28 mouse cellular contexts compared by ENCODE assay signal in the genomic region with DNA sequence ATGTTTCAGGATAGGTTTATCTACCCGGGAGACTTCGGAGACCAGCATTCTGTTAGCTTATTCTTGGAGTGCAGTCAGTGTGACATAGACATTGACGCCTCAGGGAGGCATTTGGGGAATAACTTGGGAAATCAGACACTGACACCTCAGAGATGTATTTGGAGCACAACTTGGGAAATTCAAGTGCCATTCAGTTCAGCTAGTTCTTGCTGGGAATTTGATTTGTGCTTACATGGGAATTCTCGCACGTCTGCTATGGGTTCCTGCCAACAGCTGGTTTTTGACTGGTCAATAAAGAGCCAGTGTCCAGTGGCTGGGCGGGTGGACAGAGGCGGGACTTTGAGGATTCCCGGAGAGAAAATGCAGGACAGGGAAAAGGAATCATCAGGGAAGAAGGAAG. TPM values are rescaled to one million over a fixed set of nuclear protein-coding genes. Genes with fewer than 3 reads are reported as not detected.
A peak's percentile ranks its signal among the peaks of the same experiment; 100 is the strongest.
DNase-seq lines count a peak whose midpoint lies in the region; ATAC-seq and TF ChIP-seq lines count a peak whose summit lies in the region.
"Had no signal": no experiment of that assay in that cellular context is flagged by ENCODE, and none has a peak within 500 bp of the region (broad histone marks: within the 10 kb centered on the region; RNA-seq: fewer than 3 reads in every experiment).

No protein-coding gene starts in this region.

- H3K36me3 ChIP-seq in heart, embryonic 12.5 days = no peaks in the 10 kb centered on the region
- no peaks in the 10 kb centered on the region for H3K36me3 ChIP-seq in lung, embryonic 14.5 days (ENCODE audit: insufficient read depth)
- H3K36me3 ChIP-seq: embryonic facial prominence, embryonic 12.5 days; embryonic facial prominence, embryonic 15.5 days; heart, embryonic 10.5 days; hindbrain, embryonic 12.5 days; hindbrain, embryonic 15.5 days had no signal

- H3K4me1 ChIP-seq in heart, embryonic 12.5 days (replicated peaks) = no peaks in the 10 kb centered on the region
- no peaks in the 10 kb centered on the region for H3K4me1 ChIP-seq in lung, embryonic 14.5 days (ENCODE audit: insufficient read depth)
- H3K4me1 ChIP-seq: embryonic facial prominence, embryonic 12.5 days; embryonic facial prominence, embryonic 15.5 days; heart, embryonic 10.5 days; hindbrain, embryonic 12.5 days; hindbrain, embryonic 15.5 days had no signal

- no peaks in the 10 kb centered on the region for H3K27me3 ChIP-seq in heart, embryonic 12.5 days (replicated peaks)
- H3K27me3 ChIP-seq in lung, embryonic 14.5 days (ENCODE audit: insufficient read depth, low read length) = no peaks in the 10 kb centered on the region
- H3K27me3 ChIP-seq: embryonic facial prominence, embryonic 12.5 days; embryonic facial prominence, embryonic 15.5 days; hindbrain, embryonic 12.5 days; hindbrain, embryonic 15.5 days had no signal

- H3K4me2 ChIP-seq in heart, embryonic 12.5 days = no peak overlapping the region
- H3K4me2 ChIP-seq in lung, embryonic 14.5 days = no peak overlapping the region; the same call in 1 of the 2 replicates
- H3K4me2 ChIP-seq: embryonic facial prominence, embryonic 12.5 days; embryonic facial prominence, embryonic 15.5 days; hindbrain, embryonic 12.5 days; hindbrain, embryonic 15.5 days had no signal

- no peak overlapping the region for H3K27ac ChIP-seq in heart, embryonic 12.5 days (ENCODE audit: poor library complexity, severe bottlenecking)
- H3K27ac ChIP-seq in lung, embryonic 14.5 days (ENCODE audit: low read depth) = no peak overlapping the region
- H3K27ac ChIP-seq: embryonic facial prominence, embryonic 12.5 days; embryonic facial prominence, embryonic 15.5 days; gastrocnemius, adult 2 months; heart, adult 2 months; heart, embryonic 10.5 days; hindbrain, embryonic 12.5 days; hindbrain, embryonic 15.5 days had no signal

- 64% methylated on average over 8 of the region's 8 CpGs for WGBS in heart, embryonic 12.5 days
- WGBS in lung, embryonic 14.5 days = 39% methylated on average over 8 of the region's 8 CpGs

- no peak for ATAC-seq in heart, embryonic 12.5 days (ENCODE audit: insufficient number of reproducible peaks, low FRiP score)
- no peak for ATAC-seq in lung, embryonic 14.5 days (ENCODE audit: insufficient read depth)
- ATAC-seq: activated CD4-positive, CD25-positive, alpha-beta regulatory T cell, adult 4 months; forebrain, embryonic 14.5 days; forebrain, postnatal 0 days had no signal

- no peak overlapping the region for H3K4me3 ChIP-seq in heart, embryonic 12.5 days
- no peak overlapping the region for H3K4me3 ChIP-seq in lung, embryonic 14.5 days (ENCODE audit: low read depth, low read length)
- H3K4me3 ChIP-seq: embryonic facial prominence, embryonic 12.5 days; embryonic facial prominence, embryonic 15.5 days; gastrocnemius, adult 2 months; heart, adult 2 months; heart, embryonic 10.5 days; hindbrain, embryonic 12.5 days; hindbrain, embryonic 15.5 days had no signal

- no peaks in the 10 kb centered on the region for H3K9me3 ChIP-seq in heart, embryonic 12.5 days (replicated peaks)
- H3K9me3 ChIP-seq in lung, embryonic 14.5 days (ENCODE audit: low read depth, low read length) = no peaks in the 10 kb centered on the region
- H3K9me3 ChIP-seq: embryonic facial prominence, embryonic 12.5 days; embryonic facial prominence, embryonic 15.5 days; heart, embryonic 10.5 days; hindbrain, embryonic 12.5 days; hindbrain, embryonic 15.5 days had no signal

- no peak overlapping the region for H3K9ac ChIP-seq in heart, embryonic 12.5 days
- H3K9ac ChIP-seq in lung, embryonic 14.5 days = no peak overlapping the region
- H3K9ac ChIP-seq: embryonic facial prominence, embryonic 12.5 days; embryonic facial prominence, embryonic 15.5 days; forebrain, postnatal 0 days; hindbrain, embryonic 12.5 days; hindbrain, embryonic 15.5 days had no signal

- peak; percentile 60 for DNase-seq in heart, adult 11 months
- peak; percentile 52 for DNase-seq in lung, embryonic 14.5 days
- no peak for DNase-seq in lung, adult 18-20 months
- DNase-seq in adipocyte (ENCODE audit: low spot score) = peak; percentile 4
- peak; percentile 17 for DNase-seq in lung, postnatal 14 days
- DNase-seq in ovary, postnatal 36 days (ENCODE audit: low spot score) = no peak
- no peak for DNase-seq in testis, postnatal 10 days (ENCODE audit: low spot score)
- DNase-seq: adrenal gland, postnatal 10 days; adrenal gland, postnatal 36 days; cerebellum, adult 2 months; cerebellum, adult 9-11 months; cerebellum, postnatal 25 days; forebrain, postnatal 0 days; gastrocnemius, adult 2 months; gastrocnemius, postnatal 14 days; heart, adult 2 months had no signal

- TF ChIP-seq CTCF in lung, embryonic 14.5 days (IDR thresholded peaks at IDR 0.05; ENCODE audit: low read depth) = no peak

RNA-seq across cellular contexts. Expression of a gene that starts 51.0 kb away (rescaled TPM):
- polyA plus RNA-seq in heart, embryonic 12.5 days (2016; fragmentation: Nextera tagmentation; extraction: Ambion mirVana) = not detected in 2 replicates
- not detected in 2 replicates for polyA plus RNA-seq in lung, embryonic 14.5 days (2014; fragmentation: Nextera tagmentation; extraction: Ambion mirVana)
- polyA plus RNA-seq: activated CD4-positive, CD25-positive, alpha-beta regulatory T cell, adult 4 months; cerebellum, adult 2 months; embryonic facial prominence, embryonic 12.5 days; embryonic facial prominence, embryonic 15.5 days; forebrain, embryonic 11.5 days; forebrain, embryonic 14.5 days; forebrain, postnatal 0 days; frontal cortex, adult 2 months; heart, adult 2 months; heart, embryonic 10.5 days; heart, embryonic 14.5 days; heart, postnatal 0 days; hindbrain, embryonic 12.5 days; hindbrain, embryonic 15.5 days had no signal

Comparison
In these comparisons a context has a peak if more than half of its experiments do, and no peak if none do; other contexts are left out.
1. DNase-seq: peak in heart, adult 11 months (single experiment), lung, embryonic 14.5 days (single experiment), adipocyte (single experiment) and lung, postnatal 14 days (single experiment); none in lung, adult 18-20 months (0 of 2), ovary, postnatal 36 days (single experiment) and testis, postnatal 10 days (single experiment).